Comparison of ENCODE assay signal across 8 mouse cellular contexts in genomic region chr11:5879905-5880304, GRCm38 (mm10). TPM values are rescaled to one million over a fixed set of nuclear protein-coding genes. Genes with fewer than 3 reads are reported as not detected.
DNase-seq lines count a peak whose midpoint lies in the region; ATAC-seq and TF ChIP-seq lines count a peak whose summit lies in the region.

No protein-coding gene starts in this region.

- no peaks in the 10 kb centered on the region for H3K9me3 ChIP-seq in midbrain, embryonic 10.5 days (replicated peaks)
- H3K9me3 ChIP-seq in midbrain, embryonic 16.5 days (replicated peaks; ENCODE audit: control insufficient read depth, low read length, poor library complexity, severe bottlenecking), result no peaks in the 10 kb centered on the region

- no peak overlapping the region for H3K27ac ChIP-seq in midbrain, embryonic 10.5 days (replicated peaks)
- H3K27ac ChIP-seq in midbrain, embryonic 16.5 days (ENCODE audit: low read length), result no peak overlapping the region
- H3K27ac ChIP-seq in cerebellum, adult 2 months (ENCODE audit: insufficient read depth, low read length), result no peak overlapping the region

- TF ChIP-seq CTCF in cerebellum, adult 2 months (IDR thresholded peaks at IDR 0.05; ENCODE audit: borderline replicate concordance, insufficient read depth, low read depth, low read length), result peak; percentile 86

- WGBS in midbrain, embryonic 10.5 days, result 47% methylated on average over 5 of the region's 5 CpGs
- 55% methylated on average over 5 of the region's 5 CpGs for WGBS in midbrain, embryonic 16.5 days
- whole genome bisulfite sequencing in cerebellum, adult 2 months, result 39% methylated on average over 5 of the region's 5 CpGs

- H3K36me3 ChIP-seq in midbrain, embryonic 10.5 days, result peaks cover 19% of the 10 kb centered on the region
- H3K36me3 ChIP-seq in midbrain, embryonic 16.5 days (ENCODE audit: control insufficient read depth, insufficient read depth, low read length), result no peaks in the 10 kb centered on the region

- no peak for TF ChIP-seq POLR2A in cerebellum, adult 2 months (IDR thresholded peaks at IDR 0.05; ENCODE audit: borderline replicate concordance, insufficient read depth, low read length)

- no peak for ATAC-seq in cerebellum, adult (ENCODE audit: insufficient number of reproducible peaks, low FRiP score, low TSS enrichment)
- ATAC-seq in midbrain, embryonic 16.5 days, result no peak

- H3K4me1 ChIP-seq in midbrain, embryonic 10.5 days, result peaks cover 32% of the 10 kb centered on the region
- H3K4me1 ChIP-seq in midbrain, embryonic 16.5 days (ENCODE audit: control insufficient read depth, insufficient read depth, low read length), result peaks cover 16% of the 10 kb centered on the region
- peaks cover 5% of the 10 kb centered on the region for H3K4me1 ChIP-seq in cerebellum, adult 2 months (ENCODE audit: control insufficient read depth, insufficient read depth, low read length)

- H3K9ac ChIP-seq in midbrain, embryonic 16.5 days (ENCODE audit: low read depth, low read length), result no peak overlapping the region

- no peak overlapping the region for H3K4me3 ChIP-seq in midbrain, embryonic 10.5 days
- H3K4me3 ChIP-seq in midbrain, embryonic 16.5 days (ENCODE audit: low read depth, low read length), result no peak overlapping the region
- no peak overlapping the region for H3K4me3 ChIP-seq in cerebellum, adult 2 months (replicated peaks; ENCODE audit: insufficient read depth, low read depth, low read length)

- no peaks in the 10 kb centered on the region for H3K27me3 ChIP-seq in midbrain, embryonic 10.5 days (ENCODE audit: low read depth, poor library complexity, severe bottlenecking)
- no peaks in the 10 kb centered on the region for H3K27me3 ChIP-seq in midbrain, embryonic 16.5 days (ENCODE audit: control insufficient read depth, insufficient read depth, low read depth, low read length)
- H3K27me3 ChIP-seq in cerebellum, adult 2 months (ENCODE audit: control insufficient read depth, insufficient read depth, low read length), result no peaks in the 10 kb centered on the region

- no peak overlapping the region for H3K4me2 ChIP-seq in midbrain, embryonic 16.5 days (ENCODE audit: low read length)

- peak; percentile 57 for DNase-seq in cerebellum, adult 11 months
- DNase-seq in midbrain, embryonic 10.5 days (ENCODE audit: low spot score), result peak; percentile 74
- DNase-seq in cerebellum, adult 2 months, result peak; percentile 65 to 74
- DNase-seq in kidney, postnatal 14 days, result peak; percentile 59
- DNase-seq in lung, postnatal 25 days (ENCODE audit: low spot score), result peak; percentile 62
- peak; percentile 83 for DNase-seq in testis, postnatal 10 days (ENCODE audit: low spot score)

RNA-seq across cellular contexts. Expression of gene Pold2, which starts 1.8 kb away (rescaled TPM):
- 148 and 160 TPM in 2 replicates for polyA plus RNA-seq in midbrain, embryonic 10.5 days (2016; fragmentation: Nextera tagmentation; extraction: Ambion mirVana)
- 54.0 and 57.4 TPM in 2 replicates for polyA plus RNA-seq in midbrain, embryonic 16.5 days (2015; fragmentation: Nextera tagmentation; extraction: Ambion mirVana)
- 47.4 and 55.0 TPM in 2 replicates for polyA plus RNA-seq in cerebellum, adult 2 months (2012; rRNA removed)

RNA-seq across cellular contexts. Expression of gene Aebp1, which starts 18.2 kb away (rescaled TPM):
- 8.1 and 13.5 TPM in 2 replicates for polyA plus RNA-seq in midbrain, embryonic 10.5 days (2016; fragmentation: Nextera tagmentation; extraction: Ambion mirVana)
- polyA plus RNA-seq in midbrain, embryonic 16.5 days (2015; fragmentation: Nextera tagmentation; extraction: Ambion mirVana), result 15.6 and 16.4 TPM in 2 replicates
- polyA plus RNA-seq in cerebellum, adult 2 months (2012; rRNA removed), result 10.3 and 13.2 TPM in 2 replicates

RNA-seq across cellular contexts. Expression of gene Myl7, which starts 18.7 kb away (rescaled TPM):
- polyA plus RNA-seq in midbrain, embryonic 10.5 days (2016; fragmentation: Nextera tagmentation; extraction: Ambion mirVana), result 2.5 and 3.7 TPM in 2 replicates
- not detected in 2 replicates for polyA plus RNA-seq in midbrain, embryonic 16.5 days (2015; fragmentation: Nextera tagmentation; extraction: Ambion mirVana)
- polyA plus RNA-seq in cerebellum, adult 2 months (2012; rRNA removed), result not detected in 2 replicates

RNA-seq across cellular contexts. Expression of gene Polm, which starts 42.1 kb away (rescaled TPM):
- polyA plus RNA-seq in midbrain, embryonic 10.5 days (2016; fragmentation: Nextera tagmentation; extraction: Ambion mirVana), result 9.8 and 10.8 TPM in 2 replicates
- 8.1 and 8.2 TPM in 2 replicates for polyA plus RNA-seq in midbrain, embryonic 16.5 days (2015; fragmentation: Nextera tagmentation; extraction: Ambion mirVana)
- 15.0 and 19.3 TPM in 2 replicates for polyA plus RNA-seq in cerebellum, adult 2 months (2012; rRNA removed)
